Mouse (Mus musculus): Measurements from ENCODE around the gene Apopt1.

The Apopt1 gene

GRCm38 (mm10) chr12:111745274-111745673 lies 32.2 kb downstream of the Apopt1 start:
- DNase-seq (ENCODE audit: low spot score in 2 of 2), result no peak

GRCm38 (mm10) chr12:111746091-111746490 lies 33.0 kb downstream of the Apopt1 start:
- DNase-seq (ENCODE audit: low spot score in 2 of 2), result no peak

GRCm38 (mm10) chr12:111747421-111747820 lies 34.4 kb downstream of the Apopt1 start:
- no peak for DNase-seq (ENCODE audit: low spot score in 2 of 2)

- DNase-seq (ENCODE audit: low spot score in 2 of 2), result no peak
These were observed 37.7 kb downstream of the Apopt1 start for GRCm38 (mm10) chr12:111750739-111751138.

GRCm38 (mm10) chr12:111752491-111752890 lies 39.4 kb downstream of the Apopt1 start:
- DNase-seq (ENCODE audit: low spot score in 2 of 2), result peak in 1 of 2 experiments; percentile 47

GRCm38 (mm10) chr12:111753347-111753746 lies 40.3 kb downstream of the Apopt1 start:
- no peak for DNase-seq (ENCODE audit: low spot score in 2 of 2)

- no peak for DNase-seq (ENCODE audit: low spot score in 2 of 2)
These were observed 41.6 kb downstream of the Apopt1 start for GRCm38 (mm10) chr12:111754710-111755109.

GRCm38 (mm10) chr12:111755231-111755630 lies 42.2 kb downstream of the Apopt1 start:
- no peak for DNase-seq (ENCODE audit: low spot score in 2 of 2)

- no peak for DNase-seq (ENCODE audit: low spot score in 2 of 2)
These were observed 43.1 kb downstream of the Apopt1 start for GRCm38 (mm10) chr12:111756082-111756697.

GRCm38 (mm10) chr12:111756698-111757082 lies 43.6 kb downstream of the Apopt1 start:
- DNase-seq (ENCODE audit: low spot score in 2 of 2), result no peak

GRCm38 (mm10) chr12:111757561-111758325 lies 44.7 kb downstream of the Apopt1 start:
- DNase-seq (ENCODE audit: low spot score in 2 of 2), result no peak

GRCm38 (mm10) chr12:111758381-111759175 lies 45.5 kb downstream of the Apopt1 start, which contains the start of gene Klc1:
Gene Klc1 (plus strand): TSS chr12:111758849.
- peak; percentile 82 to 83 for DNase-seq (ENCODE audit: low spot score in 2 of 2)

GRCm38 (mm10) chr12:111759176-111760061 lies 46.4 kb downstream of the Apopt1 start:
- DNase-seq (ENCODE audit: low spot score in 2 of 2), result no peak

- no peak for DNase-seq (ENCODE audit: low spot score in 2 of 2)
These were observed 47.3 kb downstream of the Apopt1 start for GRCm38 (mm10) chr12:111760306-111760908.

- DNase-seq (ENCODE audit: low spot score in 2 of 2), result peak in 1 of 2 experiments; percentile 49
These were observed 49.7 kb downstream of the Apopt1 start for GRCm38 (mm10) chr12:111762620-111763280.

GRCm38 (mm10) chr12:111766313-111767236 lies 53.5 kb downstream of the Apopt1 start:
- no peak for DNase-seq (ENCODE audit: low spot score in 2 of 2)

- DNase-seq (ENCODE audit: low spot score in 2 of 2), result no peak
These were observed 55.4 kb downstream of the Apopt1 start for GRCm38 (mm10) chr12:111768322-111768928.

- no peak for DNase-seq (ENCODE audit: low spot score in 2 of 2)
These were observed 56.2 kb downstream of the Apopt1 start for GRCm38 (mm10) chr12:111769306-111769705.
